Mouse (Mus musculus) liver, embryonic 14.5 days (tissue): ENCODE measurements around the gene BC034090. TPM values are rescaled to one million over a fixed set of nuclear protein-coding genes. Genes with fewer than 3 reads are reported as not detected.

ENCODE experiments used
- ATAC-seq: fragments of 200-750 bp; cut with Nextera tagmentation; 2 replicates; pipeline ENCODE4 v1.8.0; 2017; ENCODE audit warnings: moderate number of reproducible peaks, mild to moderate bottlenecking, moderate library complexity; ENCODE audit not compliant: insufficient read depth
- DNase-seq, 3 experiments: peaks; one replicate each; pipeline ENCODE4 v3.0.0-alpha.2; 2012 to 2013; ENCODE audit warnings: low read depth in 3 of 3, low spot score in 3 of 3
- H3K27ac ChIP-seq: fragments of 300-500 bp; sonication (generic); 2 replicates; pipeline ENCODE4 v1.5.1; 2014; ENCODE audit warnings: moderate library complexity, mild to moderate bottlenecking, control low read depth, inconsistent platforms
- H3K27me3 ChIP-seq: fragments of 300-500 bp; sonication (generic); 2 replicates; pipeline ENCODE4 v1.6.1; 2014; ENCODE audit warnings: mild to moderate bottlenecking, low read length, moderate library complexity; ENCODE audit not compliant: control insufficient read depth, insufficient read depth
- H3K36me3 ChIP-seq: fragments of 300-500 bp; sonication (generic); replicated peaks from 2 replicates; pipeline ENCODE4 v1.6.1; 2014; ENCODE audit warnings: low read depth; ENCODE audit not compliant: control insufficient read depth, insufficient read depth
- H3K4me1 ChIP-seq, 2 experiments: fragments of 200-500 bp in 1 of 2; fragments of 300-500 bp in 1 of 2; sonication (generic) in 1 of 2; replicated peaks; 2 replicates each; pipeline ENCODE4 v1.6.1; 2012 to 2014; ENCODE audit warnings: antibody characterized with exemption in 1 of 2, inconsistent platforms in 1 of 2, low read length in 1 of 2; ENCODE audit not compliant: control insufficient read depth in 2 of 2, insufficient read depth in 2 of 2
- H3K4me2 ChIP-seq: fragments of 300-500 bp; sonication (generic); 2 replicates; pipeline ENCODE4 v1.6.1; 2014; ENCODE audit warnings: low read depth, mild to moderate bottlenecking, control low read depth, moderate library complexity
- H3K4me3 ChIP-seq, 2 experiments: fragments of 200-500 bp in 1 of 2; fragments of 300-500 bp in 1 of 2; sonication (generic) in 1 of 2; 2 replicates each; pipeline ENCODE4 v1.5.1; 2012 to 2014; ENCODE audit warnings: low read depth in 2 of 2, low read length in 2 of 2, mild to moderate bottlenecking in 2 of 2, control low read depth in 1 of 2, inconsistent platforms in 1 of 2, moderate library complexity in 1 of 2; ENCODE audit not compliant: insufficient read depth in 1 of 2
- H3K9ac ChIP-seq: fragments of 300-500 bp; sonication (generic); replicated peaks from 2 replicates; pipeline ENCODE4 v1.6.1; 2014; ENCODE audit warnings: mild to moderate bottlenecking, control low read depth, moderate library complexity
- H3K9me3 ChIP-seq: fragments of 300-500 bp; sonication (generic); 2 replicates; pipeline ENCODE4 v1.6.1; 2016; ENCODE audit warnings: low read length, mixed read lengths; ENCODE audit not compliant: control insufficient read depth
- CTCF ChIP-seq: IDR thresholded peaks from 2 replicates; pipeline ENCODE4 v1.5.1; 2016; ENCODE audit warnings: antibody characterized with exemption, low read depth, control low read depth
- EP300 ChIP-seq: IDR thresholded peaks from 2 replicates; pipeline ENCODE4 v1.6.1; 2016; ENCODE audit warnings: antibody characterized with exemption, low read depth
- WGBS: fragments of 180-500 bp; shearing (Covaris S2); extraction: QIAGEN DNeasy Blood & Tissue Kit; methylation state at CpG from one replicate; pipeline ENCODE4 v1.1.7; 2014; ENCODE audit not compliant: insufficient replicate concordance; 5-methylcytosine and 5-hydroxymethylcytosine counted together
- polyA plus RNA-seq, 2 experiments: library from polyadenylated mRNA; depleted of rRNA in 1 of 2; stranded (reverse) in 1 of 2; unstranded in 1 of 2; fragments of >200 nt; fragmentation: Nextera tagmentation in 1 of 2; extraction: Ambion mirVana in 1 of 2; gene quantifications; 2 replicates each; pipeline versions ENCODE4 v1.2.1 to v1.2.3; 2012 to 2014

The BC034090 gene
- polyA plus RNA-seq, 2 experiments: 0.06 to 0.32 TPM

- no peak for ATAC-seq
- no peaks in the 10 kb centered on the region for H3K4me1 ChIP-seq
- no peak overlapping the region for H3K4me2 ChIP-seq
- H3K36me3 ChIP-seq: no peaks in the 10 kb centered on the region
- no peak for DNase-seq
- no peak overlapping the region for H3K4me3 ChIP-seq
- TF ChIP-seq CTCF (no peak), EP300 (no peak)
- WGBS: 64% methylated on average over 19 of the region's 19 CpGs
- no peaks in the 10 kb centered on the region for H3K27me3 ChIP-seq
- no peaks in the 10 kb centered on the region for H3K9me3 ChIP-seq
- H3K27ac ChIP-seq: no peak overlapping the region
- H3K9ac ChIP-seq: no peak overlapping the region
Observed at GRCm38 (mm10) chr1:155205822-155206660, 38.2 kb downstream of the BC034090 start.

- no peak for ATAC-seq
Observed at GRCm38 (mm10) chr1:155205311-155205710, 38.9 kb downstream of the BC034090 start.

GRCm38 (mm10) chr1:155204560-155205162 lies 39.6 kb downstream of the BC034090 start:
- no peaks in the 10 kb centered on the region for H3K9me3 ChIP-seq
- 78% methylated on average over 8 of the region's 8 CpGs for WGBS
- no peak overlapping the region for H3K9ac ChIP-seq
- no peaks in the 10 kb centered on the region; a peak in 1 of 4 replicates for H3K4me1 ChIP-seq
- no peaks in the 10 kb centered on the region for H3K36me3 ChIP-seq
- H3K27ac ChIP-seq: no peak overlapping the region
- DNase-seq (no peak), ATAC-seq (no peak)
- H3K27me3 ChIP-seq: no peaks in the 10 kb centered on the region
- H3K4me3 ChIP-seq: no peak overlapping the region
- TF ChIP-seq CTCF (no peak), EP300 (no peak)
- no peak overlapping the region for H3K4me2 ChIP-seq

More at GRCm38 (mm10) chr1:155205311-155205710, 38.9 kb downstream of the BC034090 start:
- Histone ChIP-seq H3K9me3 (no peaks in the 10 kb centered on the region), H3K27ac (no peak overlapping the region), H3K27me3 (no peaks in the 10 kb centered on the region), H3K36me3 (no peaks in the 10 kb centered on the region), H3K4me3 (no peak overlapping the region), H3K4me2 (no peak overlapping the region), H3K4me1 (no peaks in the 10 kb centered on the region), H3K9ac (no peak overlapping the region)
- WGBS: 48% methylated on average over 7 of the region's 7 CpGs
- no peak for DNase-seq
- TF ChIP-seq CTCF: no peak
- no peak for TF ChIP-seq EP300

- DNase-seq (no peak), ATAC-seq (no peak)
- Histone ChIP-seq H3K4me1 (no peaks in the 10 kb centered on the region; a peak in 1 of 4 replicates), H3K9ac (no peak overlapping the region), H3K27me3 (no peaks in the 10 kb centered on the region), H3K36me3 (no peaks in the 10 kb centered on the region; the same call in 1 of the 2 replicates), H3K4me2 (no peak overlapping the region), H3K4me3 (no peak overlapping the region), H3K27ac (no peak overlapping the region), H3K9me3 (no peaks in the 10 kb centered on the region)
- TF ChIP-seq EP300 (no peak), CTCF (no peak)
- WGBS: 90% methylated on average over 12 of the region's 12 CpGs
Observed at GRCm38 (mm10) chr1:155203954-155204353, 40.3 kb downstream of the BC034090 start.

- no peak overlapping the region for H3K27ac ChIP-seq
- no peak overlapping the region for H3K9ac ChIP-seq
- H3K36me3 ChIP-seq: no peaks in the 10 kb centered on the region; the same call in 1 of the 2 replicates
- H3K4me2 ChIP-seq: no peak overlapping the region
- DNase-seq (no peak), ATAC-seq (no peak)
- H3K27me3 ChIP-seq: no peaks in the 10 kb centered on the region
- TF ChIP-seq CTCF (no peak), EP300 (no peak)
- H3K9me3 ChIP-seq: no peaks in the 10 kb centered on the region
- 82% methylated on average over 7 of the region's 7 CpGs for WGBS
- no peaks in the 10 kb centered on the region; a peak in 1 of 4 replicates for H3K4me1 ChIP-seq
- H3K4me3 ChIP-seq: no peak overlapping the region
Observed at GRCm38 (mm10) chr1:155203101-155203500, 41.1 kb downstream of the BC034090 start.
